Mouse (Mus musculus) R1 (cell line): ENCODE measurements at regions not wholly inside any gene's neighbourhood (a gene's known extent, or its start where the extent isn't known, plus 50 kb on each side); places are given as distances from the start of the nearest gene placed in this dataset.

Experiments used
- DNase-seq: peaks from one replicate; pipeline ENCODE4 v3.0.0-alpha.2; 2018; ENCODE audit warnings: low read depth, low spot score

DNA sequence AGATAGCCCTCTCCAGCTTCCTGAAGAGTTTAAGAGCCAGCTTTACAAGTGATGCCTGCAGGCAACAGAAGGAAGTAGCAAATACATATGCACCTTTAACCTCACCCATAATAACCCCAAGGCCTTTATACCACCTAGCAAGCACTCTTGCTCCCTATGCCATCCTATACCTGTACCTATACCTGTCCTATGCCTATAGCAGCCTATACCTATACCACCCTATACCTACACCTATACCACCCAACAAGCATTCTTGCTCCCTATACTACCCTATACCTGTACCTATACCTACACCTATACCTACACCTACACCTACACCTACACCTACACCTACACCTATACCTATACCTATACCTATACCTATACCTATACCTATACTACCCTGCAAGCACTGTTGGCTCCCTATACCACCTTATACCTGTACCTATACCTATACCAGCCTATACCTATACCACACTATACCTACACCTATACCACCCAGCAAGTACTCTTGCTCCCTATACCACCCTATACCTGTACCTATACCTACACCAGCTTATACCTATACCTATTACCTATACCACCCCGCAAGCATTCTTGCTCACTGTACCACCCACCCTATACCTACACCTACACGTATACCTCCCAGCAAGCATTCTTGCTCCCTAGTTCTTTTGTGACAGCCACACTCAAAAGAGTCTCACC, 120.9 kb downstream of the Mycn start:
- no peak for DNase-seq

DNA sequence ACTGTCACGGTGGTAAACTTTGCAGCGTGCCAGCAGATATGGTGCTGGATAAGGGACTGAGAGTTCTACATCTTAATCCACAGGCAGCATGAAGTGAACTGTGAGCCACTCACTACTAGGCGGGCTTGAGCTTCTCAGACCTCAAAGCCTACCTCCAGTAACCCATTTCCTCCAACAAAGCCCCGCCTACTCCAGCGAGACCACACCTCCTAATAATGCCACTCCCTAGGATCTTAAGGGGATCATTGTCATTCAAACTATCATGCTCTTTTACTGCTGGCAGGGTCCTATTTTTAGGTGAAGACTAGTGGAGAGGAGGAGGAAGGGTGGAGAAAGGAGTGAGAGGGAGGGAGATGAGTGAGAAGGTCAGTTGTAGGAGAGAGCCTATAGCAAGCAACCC, 122.0 kb downstream of the Mycn start:
- DNase-seq: peak; percentile 97

DNA sequence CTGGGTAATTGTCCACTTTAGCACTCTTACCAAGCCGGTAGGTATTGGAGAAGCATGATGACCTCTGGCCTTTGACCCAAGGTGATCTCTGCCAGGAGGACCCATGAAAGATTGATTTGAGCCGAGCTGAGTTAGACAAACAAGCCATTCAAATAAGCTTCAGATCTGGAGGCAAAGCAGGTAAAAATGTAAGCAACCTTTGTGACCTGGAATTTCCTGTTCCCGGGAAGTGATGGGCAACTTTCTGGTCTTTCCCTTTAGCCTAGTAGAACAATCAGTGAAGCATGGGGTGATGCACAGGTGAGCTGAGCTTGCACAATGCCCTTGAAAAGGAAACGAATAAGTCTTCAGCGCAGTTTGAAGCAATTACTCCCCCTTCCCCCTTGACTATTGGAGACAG, 127.0 kb downstream of the Mycn start:
- no peak for DNase-seq

DNA sequence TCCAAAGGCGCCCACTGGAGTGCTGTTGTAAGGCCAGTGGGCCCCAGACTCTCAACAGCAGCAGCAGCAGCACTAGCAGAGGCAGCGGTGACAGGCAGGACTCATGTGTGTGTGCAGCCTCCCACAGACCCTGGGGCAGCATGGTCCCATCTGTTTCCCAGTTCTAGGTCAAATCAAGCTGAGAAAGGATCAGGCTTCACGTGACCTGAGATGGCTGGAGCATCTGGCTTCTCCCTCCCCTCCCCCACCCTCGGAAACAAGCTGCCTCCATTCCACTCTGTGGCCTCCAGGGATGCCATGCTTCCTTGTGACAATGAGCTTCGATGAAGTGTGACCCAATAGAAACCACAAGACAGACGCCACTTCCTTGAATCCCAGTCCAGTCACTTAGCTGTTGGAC, 128.8 kb downstream of the Mycn start:
- peak; percentile 68 for DNase-seq

DNA sequence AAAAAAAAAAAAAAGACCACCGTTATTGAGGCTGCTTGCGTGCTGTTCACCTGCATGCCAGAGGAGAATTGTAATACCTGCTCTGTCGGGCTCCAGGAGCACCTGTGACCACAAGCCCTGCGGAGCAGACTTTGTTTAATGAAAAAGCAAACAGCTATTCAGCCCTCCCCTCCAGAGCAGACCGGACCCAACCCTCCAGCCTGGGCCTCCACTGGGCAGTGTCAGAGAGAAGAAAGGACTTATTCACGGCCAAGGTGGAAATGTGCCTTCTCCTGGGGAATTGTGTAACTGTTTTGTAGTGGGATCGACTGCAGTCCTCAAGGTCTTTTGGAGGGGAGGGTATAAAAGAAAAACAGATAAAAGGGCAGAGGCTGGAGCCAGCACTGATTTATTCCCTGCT, 130.8 kb downstream of the Mycn start:
- no peak for DNase-seq

DNA sequence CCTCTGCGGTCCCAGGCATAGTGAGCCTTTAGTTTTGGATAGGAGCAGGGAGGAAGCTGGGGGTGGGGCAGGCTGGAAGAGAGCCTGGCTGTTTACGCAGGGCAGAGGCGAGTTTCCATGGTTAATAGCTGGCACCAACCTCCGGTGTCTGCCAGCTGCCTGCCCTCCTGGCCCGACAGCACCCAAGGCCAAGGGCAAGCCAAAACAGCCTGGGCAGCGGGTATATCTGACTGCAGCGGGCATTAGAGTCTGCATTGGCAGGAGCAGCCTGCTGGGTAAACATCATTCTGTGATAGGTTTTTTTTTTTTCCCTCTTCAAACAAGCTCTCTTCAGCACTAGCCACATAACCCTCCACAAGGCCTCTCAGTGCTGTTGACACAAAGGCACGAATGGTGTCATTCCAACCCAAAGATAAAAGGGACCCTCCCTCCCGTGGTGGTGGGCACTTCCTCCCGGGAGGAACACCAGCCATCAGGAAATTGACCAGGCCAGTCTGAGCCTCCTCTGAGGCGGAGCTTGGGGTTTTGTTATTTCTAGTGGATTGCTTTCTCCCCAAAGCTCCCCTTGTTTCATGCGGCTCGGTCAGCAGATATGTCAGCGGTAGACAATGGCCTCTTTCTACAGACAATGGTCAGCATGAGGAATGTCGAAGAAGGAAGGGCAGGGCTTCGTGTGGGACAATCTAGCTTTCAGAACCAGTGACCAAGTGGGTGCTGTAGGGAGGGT, 131.4 kb downstream of the Mycn start:
- no peak for DNase-seq

DNA sequence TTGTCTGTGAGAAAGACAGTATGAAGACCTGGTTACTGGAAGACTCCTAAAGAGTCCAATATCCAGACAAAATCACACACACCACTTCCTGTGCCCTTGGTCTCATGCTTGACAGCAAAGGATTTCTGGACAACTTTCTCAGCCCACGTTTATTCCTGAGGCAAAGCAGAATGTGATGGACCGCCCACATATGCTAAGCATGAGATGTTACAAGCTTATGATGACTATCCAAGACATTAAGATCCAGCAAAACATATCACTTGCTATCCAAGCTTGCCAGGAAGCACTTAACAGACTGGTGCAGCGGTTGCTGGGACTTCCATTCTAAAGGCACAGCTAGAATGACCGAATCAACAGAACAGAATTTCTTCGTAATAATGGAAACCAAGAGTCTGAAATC, 133.6 kb downstream of the Mycn start:
- DNase-seq: no peak

DNA sequence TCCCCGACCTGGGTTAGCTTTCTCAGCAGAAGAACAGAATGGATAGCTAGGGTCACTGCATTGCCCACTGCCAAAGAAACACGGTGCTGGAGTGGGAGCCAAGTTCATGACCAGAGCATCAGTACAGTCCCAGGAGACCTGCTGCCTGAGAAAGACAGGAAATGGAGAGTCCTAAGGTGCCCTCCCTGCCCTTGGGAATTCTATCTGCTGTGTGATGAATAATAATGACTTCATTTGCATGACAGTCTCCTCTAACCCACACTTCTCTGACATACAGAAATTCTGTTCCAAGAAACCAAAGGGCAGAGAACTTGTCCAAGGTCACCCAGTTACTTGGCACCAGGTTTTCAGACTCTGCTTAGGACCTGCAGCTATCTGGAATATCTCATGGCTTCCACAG, 138.1 kb downstream of the Mycn start:
- peak; percentile 95 for DNase-seq

DNA sequence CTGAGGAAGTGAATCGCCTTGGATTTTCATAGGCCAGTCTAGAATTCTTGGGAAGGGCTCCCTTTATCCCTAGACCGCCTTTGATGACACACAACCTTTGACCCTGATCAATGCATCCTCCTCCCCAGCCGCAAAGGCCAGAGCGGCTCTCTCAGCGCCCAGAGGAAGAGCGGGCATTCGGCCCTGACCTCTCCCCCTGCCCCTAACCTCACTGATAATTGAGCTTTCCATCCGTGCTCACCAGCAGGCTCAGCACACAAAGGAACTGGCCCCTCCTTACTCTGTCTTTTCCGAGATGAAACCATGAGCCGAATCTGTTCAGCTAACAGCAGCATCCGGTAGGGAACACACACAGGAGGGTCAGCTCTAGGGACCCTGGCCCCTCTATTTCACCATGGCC, 139.3 kb downstream of the Mycn start:
- DNase-seq: peak; percentile 66

DNA sequence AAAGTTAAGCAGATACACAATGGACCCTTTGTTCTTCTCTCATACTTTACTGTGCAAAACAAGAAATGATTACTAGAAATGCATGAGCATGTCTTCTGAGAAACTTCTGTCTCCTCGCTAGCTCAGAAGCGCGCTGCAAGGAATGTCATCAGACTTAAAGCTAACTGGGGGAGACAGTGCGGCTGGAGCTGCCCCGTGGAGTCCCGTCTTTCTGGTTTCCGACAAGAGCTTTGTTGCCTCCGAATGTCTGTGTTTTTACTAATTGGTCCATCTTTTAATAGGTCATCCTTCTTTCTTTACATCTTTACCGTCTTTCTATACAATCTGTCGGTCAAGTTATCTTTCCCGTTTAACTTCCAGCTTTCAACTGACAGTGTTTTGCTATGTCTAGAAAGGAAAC, 140.0 kb downstream of the Mycn start:
- peak; percentile 34 for DNase-seq

DNA sequence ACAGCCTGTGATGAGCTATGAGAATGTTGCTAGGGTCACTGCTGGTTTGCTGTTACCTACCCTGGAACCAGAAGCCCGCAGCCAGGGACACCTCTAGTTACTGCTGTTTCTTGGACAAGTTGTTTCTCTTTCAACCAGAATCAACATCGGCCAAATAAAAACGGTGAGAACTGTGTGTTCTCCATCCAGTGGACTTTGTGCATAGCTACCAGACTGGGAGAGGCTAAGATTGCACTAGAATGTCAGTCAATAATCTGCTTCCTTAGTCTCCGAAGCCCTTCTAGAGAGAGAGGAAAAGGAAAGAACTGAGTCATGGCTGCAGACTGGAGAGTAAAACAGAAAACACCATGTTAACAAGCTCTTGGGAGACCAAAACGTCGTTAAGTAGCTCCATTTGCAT, 141.6 kb downstream of the Mycn start:
- no peak for DNase-seq

DNA sequence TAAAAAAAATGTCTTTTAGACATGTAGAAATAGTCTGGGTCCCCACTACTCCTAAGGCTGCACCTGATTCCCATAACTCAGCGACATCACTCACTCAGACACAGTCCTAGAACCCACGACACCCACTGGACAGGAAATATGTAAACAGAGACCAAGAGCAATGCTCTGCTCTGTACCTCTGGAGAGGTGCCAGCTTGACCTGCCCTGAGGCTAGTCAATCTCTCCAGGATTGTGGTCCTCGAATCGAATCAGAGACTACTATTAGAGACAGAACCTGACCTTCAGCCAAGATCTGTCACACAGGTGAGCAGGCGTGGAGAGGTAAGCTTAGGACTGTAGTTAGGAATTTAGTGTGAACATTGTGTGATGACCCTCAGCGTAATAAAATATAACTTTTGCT, 152.7 kb downstream of the Mycn start:
- no peak for DNase-seq

DNA sequence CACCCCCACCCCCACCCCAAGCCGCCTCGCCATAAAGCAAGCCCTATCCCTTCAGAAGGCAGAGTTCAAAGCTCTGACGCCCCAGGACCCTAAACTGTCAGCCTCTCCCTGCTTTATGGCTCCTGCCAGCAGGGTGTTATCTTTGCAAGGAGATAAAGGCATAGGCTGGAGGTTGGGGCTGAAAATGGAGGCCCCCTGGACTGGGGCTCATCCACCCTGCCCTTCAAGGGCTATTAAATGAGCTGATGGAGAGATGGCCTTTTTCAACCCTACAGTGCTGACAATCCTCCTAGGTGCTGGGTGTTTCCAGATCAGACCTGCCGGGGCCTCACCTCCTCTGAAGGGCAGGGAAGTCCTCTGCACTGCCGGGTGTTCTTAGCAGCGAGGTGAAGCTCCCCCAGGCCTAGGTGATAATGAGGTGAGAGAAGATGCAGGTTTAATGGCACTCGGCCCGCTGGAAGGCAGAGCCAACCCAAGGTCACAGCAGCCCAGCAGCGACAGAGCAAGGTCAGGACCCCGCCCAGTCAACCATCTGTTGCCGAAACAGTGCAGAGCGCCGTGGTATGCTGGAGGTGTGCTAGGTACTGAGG, 153.4 kb downstream of the Mycn start:
- peak; percentile 93 for DNase-seq

DNA sequence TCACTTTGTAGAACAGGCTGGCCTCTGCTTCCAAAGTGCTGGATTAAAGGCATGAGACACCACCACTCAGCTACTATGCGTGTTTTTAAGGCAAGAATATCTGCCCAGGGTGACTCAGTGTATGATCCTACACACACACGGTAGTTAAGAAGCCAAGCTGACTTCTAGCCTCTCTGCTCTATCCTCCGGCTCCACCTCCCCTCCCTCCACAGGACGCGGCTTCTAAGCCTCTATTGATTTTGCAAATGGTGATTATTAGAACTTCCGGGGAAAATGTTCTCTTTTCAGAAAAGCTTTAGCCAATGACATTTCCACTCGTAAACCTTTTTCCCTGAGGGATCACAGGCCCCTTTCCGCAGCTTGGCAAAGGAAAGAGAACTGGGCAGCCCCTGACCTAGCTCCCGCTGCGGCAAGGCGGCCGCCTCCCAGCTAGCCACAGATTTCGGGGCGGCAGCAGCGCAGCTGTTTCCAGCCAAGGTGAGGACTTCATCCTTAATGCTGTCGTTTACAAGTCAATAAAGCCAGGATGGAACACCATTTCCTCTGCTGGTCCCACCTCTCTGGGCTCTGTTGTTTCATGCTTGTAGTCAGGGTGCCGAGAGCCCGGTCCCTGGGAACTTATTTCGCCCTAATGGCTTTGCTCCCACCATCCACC, 154.0 kb downstream of the Mycn start:
- peak; percentile 90 for DNase-seq

DNA sequence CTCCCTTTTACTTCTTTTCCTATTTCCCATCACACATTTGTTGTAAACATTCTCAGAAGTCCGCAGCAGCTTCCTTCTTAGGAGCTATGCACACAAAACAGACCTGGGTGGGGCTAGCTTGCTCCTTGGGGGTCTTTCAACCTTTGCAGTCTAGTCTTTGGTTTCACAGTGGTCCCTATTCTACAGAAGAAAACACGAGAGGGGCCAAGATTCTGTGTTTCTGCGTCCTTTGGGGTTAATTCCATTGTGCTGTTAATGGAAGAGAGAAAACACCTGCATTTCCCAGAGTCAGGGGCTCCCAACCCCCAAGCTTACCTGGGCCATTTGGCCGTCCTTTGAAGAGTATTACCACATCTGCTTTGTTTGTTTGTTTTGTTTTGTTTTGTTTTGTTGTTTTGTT, 154.6 kb downstream of the Mycn start:
- DNase-seq: peak; percentile 59

DNA sequence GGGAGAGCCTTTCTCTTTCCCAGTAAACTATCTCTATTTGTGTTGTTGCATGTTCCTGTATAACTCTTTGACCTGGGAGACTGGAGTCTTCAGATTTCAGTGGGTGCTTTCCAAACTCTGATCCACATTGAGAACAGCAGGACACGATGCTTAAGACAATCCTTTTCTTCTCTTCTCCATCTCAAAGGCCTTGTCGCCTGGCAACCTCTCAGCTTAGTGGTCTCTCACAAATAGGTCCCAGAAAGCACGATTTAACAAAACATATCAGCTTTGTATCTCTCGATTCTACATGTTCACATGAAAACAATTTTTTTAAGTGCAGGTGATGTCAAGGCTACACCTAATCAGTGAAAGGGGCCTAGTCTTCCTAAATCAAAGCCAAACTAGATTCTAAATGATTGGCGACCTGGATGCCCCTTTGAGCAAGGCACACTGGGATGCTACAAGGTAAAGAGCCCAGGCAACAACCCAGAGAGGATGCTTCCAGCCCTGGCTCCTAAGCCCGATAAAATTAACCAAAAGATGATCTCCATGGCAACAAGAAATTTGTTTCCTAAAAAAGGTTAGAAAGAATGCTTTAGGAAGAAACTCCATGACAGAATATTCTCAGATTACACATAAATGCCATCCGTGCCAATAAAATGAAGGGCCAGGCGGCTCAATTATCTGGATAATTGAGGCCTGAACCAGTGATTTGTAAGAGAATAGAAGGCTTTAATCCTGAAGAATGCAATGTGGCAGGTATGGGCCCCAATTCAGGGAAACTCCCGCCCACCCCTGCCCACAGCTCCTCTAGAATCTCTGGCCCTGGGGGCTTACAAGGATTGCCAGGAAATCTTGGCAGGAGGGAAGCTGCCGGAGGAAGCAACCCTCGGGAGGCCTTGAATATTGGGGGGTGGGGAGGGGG, 157.8 kb downstream of the Mycn start:
- peak; percentile 85 for DNase-seq

DNA sequence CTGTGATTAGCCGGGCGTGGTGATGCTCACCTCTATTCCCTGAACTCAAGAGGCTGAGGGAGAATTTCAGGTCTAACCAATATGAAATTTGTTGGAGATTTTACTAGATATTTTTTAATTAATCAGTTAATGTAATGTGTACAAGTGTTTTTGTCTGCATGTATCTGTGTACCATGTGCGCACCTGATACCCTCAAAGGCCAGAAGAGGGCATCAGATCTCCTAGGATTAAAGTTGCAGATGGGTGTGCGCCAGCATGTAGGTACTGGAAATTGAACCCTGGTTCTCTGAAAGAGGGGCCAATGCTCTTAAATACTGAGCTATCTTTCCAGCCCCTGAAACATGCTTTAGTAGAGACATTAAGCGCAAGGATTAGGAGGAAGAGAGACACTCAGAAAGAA, 160.2 kb downstream of the Mycn start:
- DNase-seq: peak; percentile 69

DNA sequence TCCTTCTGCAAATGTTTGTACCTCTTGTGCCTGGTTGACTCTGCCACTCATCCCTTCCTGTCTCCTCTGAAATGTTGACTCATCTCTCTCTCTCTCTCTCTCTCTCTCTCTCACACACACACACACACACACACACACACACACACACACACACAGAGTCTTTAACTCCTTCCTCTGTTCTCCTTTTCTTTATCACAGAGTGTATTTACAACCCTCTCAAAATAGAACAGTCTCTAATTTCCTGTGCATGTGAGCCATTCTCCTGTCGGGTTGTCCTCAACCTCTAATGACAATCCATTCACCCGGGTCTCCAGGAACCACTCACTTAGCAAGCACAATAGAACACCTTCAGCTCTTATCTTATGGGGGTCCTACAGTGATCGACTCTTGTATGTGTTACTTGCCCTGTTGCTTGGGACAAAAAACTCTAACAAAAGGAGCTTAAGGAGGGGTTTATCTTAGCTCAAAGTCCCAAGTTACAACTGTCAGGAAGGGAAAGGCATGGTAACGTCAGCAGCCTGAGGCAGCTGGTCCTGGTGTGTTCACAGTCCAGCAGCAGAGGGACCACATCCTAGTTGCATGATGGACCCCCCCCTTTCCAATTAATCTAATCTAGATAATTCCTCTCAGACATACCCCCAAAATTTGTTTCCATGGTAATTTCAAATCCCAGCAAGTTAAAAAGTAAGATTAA, 163.0 kb downstream of the Mycn start:
- DNase-seq: no peak

DNA sequence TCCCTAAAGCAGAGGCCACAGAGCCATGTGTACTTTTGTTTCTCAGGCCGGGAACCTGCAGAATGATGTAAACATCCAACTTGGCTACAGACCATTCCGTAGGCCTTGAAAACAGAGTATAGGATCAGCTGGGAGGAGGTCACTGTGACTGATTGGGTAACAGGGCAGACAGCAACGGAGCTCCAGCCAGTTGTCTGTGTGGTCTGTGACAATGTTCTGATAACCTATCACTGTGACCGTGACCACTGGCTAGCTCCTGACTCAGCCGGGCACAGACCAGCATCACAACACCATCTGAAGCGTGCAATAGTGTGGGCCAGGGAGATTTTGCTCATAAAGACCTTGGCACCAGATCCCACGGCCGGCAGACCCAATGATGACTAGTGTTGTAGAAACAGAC, 164.3 kb downstream of the Mycn start:
- DNase-seq: no peak

DNA sequence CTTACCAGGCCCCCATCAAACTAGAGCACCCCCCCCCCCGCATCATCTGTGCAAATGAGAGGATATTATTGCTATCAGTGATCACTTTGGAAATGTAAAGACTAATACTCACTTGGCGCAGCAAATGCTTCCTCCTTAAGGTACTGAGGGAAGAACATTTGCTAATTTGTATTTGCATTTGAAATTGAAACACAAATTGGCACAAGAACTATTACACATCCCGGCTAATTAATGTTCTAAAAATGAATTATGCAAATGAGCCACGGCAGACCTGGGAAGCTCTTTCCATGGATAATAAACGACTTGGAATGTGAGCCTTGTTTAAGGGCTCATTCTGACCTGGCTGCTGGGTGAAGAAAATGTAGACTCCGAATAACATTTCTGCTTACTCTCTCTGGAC, 164.9 kb downstream of the Mycn start:
- no peak for DNase-seq

DNA sequence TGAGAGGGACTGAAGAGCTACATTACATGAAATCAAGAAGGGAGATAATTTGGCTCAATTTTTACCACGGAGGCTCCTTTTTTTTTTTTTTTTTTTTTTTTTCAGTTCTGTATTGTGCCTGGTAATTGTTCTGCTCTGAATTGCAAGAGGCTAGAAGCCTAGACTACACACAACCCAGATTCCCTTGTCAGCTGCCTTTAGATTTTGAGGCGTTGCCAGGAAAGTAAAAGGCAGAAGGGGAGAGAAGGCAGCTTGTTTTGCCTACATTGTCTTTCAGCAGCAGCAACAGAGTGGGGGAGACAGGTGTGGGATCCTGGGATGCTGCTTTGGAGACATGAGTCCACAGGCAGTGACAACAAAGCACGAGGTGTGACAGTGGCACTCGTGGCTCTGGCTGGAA, 170.7 kb downstream of the Mycn start:
- DNase-seq: no peak
